31 mouse cellular contexts compared by ENCODE assay signal in the genomic region with DNA sequence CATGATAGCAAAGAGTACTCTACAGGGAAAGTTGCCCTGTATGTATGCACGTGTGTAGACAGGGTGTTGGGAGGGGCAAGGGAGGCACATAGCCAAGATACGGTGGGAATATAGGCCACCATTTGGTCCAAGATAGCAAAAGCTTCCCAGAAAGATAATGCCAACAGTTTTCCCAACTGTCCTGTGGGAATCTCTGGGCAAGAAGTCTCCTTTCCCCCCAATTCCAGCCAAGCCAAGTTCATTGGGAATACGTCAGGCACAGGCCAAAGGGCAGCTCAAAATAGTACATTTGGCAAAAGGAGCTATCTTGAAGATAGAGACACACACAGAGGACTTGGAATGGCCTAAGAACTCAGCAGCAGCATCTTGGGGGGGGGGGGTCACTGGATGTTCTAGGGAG. TPM values are rescaled to one million over a fixed set of nuclear protein-coding genes. Genes with fewer than 3 reads are reported as not detected.
DNase-seq lines count a peak whose midpoint lies in the region; ATAC-seq and TF ChIP-seq lines count a peak whose summit lies in the region.
"Had no signal": no experiment of that assay in that cellular context is flagged by ENCODE, and none has a peak within 500 bp of the region (broad histone marks: within the 10 kb centered on the region; RNA-seq: fewer than 3 reads in every experiment).

No protein-coding gene starts in this region.

- ATAC-seq in heart, embryonic 11.5 days (replicated peaks; ENCODE audit: insufficient number of reproducible peaks, low FRiP score, low TSS enrichment) = no peak
- ATAC-seq: forebrain, embryonic 15.5 days; inflammation-experienced regulatory T-cells, adult 6 months; midbrain, embryonic 13.5 days had no signal

- peak; percentile 96 for DNase-seq in heart, adult 11 months
- peak; percentile 30 for DNase-seq in kidney, adult 2 months
- no peak for DNase-seq in kidney, adult 8-10 months
- DNase-seq in lung, postnatal 25 days (ENCODE audit: low spot score) = peak; percentile 42
- DNase-seq in lung, postnatal 10 days = no peak
- no peak for DNase-seq in layer of hippocampus, postnatal 25 days (ENCODE audit: extremely low spot score in 1 of 2, low spot score in 1 of 2)
- DNase-seq: adrenal gland, postnatal 25 days; B cell, adult 2 months; cerebellum, adult 18-20 months; cerebellum, postnatal 10 days; gastrocnemius, postnatal 10 days; kidney, adult 18-20 months; kidney, postnatal 25 days; liver, embryonic 13.5 days; lung, adult 2 months; right cerebral cortex, postnatal 4 days; thymus, postnatal 4 days had no signal

- H3K9me3 ChIP-seq in heart, embryonic 11.5 days (replicated peaks; ENCODE audit: control insufficient read depth, low read length) = no peaks in the 10 kb centered on the region
- H3K9me3 ChIP-seq: embryonic facial prominence, embryonic 13.5 days; forebrain, embryonic 10.5 days; forebrain, embryonic 15.5 days; hindbrain, embryonic 10.5 days; hindbrain, embryonic 15.5 days; limb, embryonic 13.5 days; liver, embryonic 13.5 days; midbrain, embryonic 13.5 days; neural tube, embryonic 13.5 days had no signal

- WGBS in heart, embryonic 11.5 days (ENCODE audit: insufficient replicate concordance) = 85% methylated on average over 3 of the region's 3 CpGs
- WGBS in kidney, adult 2 months = 67% methylated on average over 3 of the region's 3 CpGs

- H3K4me1 ChIP-seq in heart, embryonic 11.5 days (ENCODE audit: control insufficient read depth, insufficient read depth, low read length) = peaks cover 15% of the 10 kb centered on the region; the same call in 1 of the 2 replicates
- peaks cover 3% of the 10 kb centered on the region; the same call in 1 of the 2 replicates for H3K4me1 ChIP-seq in kidney, adult 2 months (ENCODE audit: control insufficient read depth, insufficient read depth, low read length)
- H3K4me1 ChIP-seq: forebrain, embryonic 15.5 days; hindbrain, embryonic 10.5 days; hindbrain, embryonic 15.5 days; liver, embryonic 13.5 days; midbrain, embryonic 13.5 days had no signal

- no peak for TF ChIP-seq POLR2A in kidney, adult 2 months (IDR thresholded peaks at IDR 0.05; ENCODE audit: low read depth, low read length)

- no peak for TF ChIP-seq CTCF in kidney, adult 2 months (conservative IDR thresholded peaks at IDR 0.05; ENCODE audit: insufficient read depth, insufficient read length, low read depth, low read length)

- H3K27ac ChIP-seq in heart, embryonic 11.5 days (ENCODE audit: low read depth, low read length) = no peak overlapping the region
- no peak overlapping the region for H3K27ac ChIP-seq in kidney, adult 2 months (ENCODE audit: insufficient read depth, low read depth, low read length)
- H3K27ac ChIP-seq: embryonic facial prominence, embryonic 13.5 days; forebrain, embryonic 10.5 days; forebrain, embryonic 15.5 days; hindbrain, embryonic 10.5 days; hindbrain, embryonic 15.5 days; limb, embryonic 13.5 days; liver, embryonic 13.5 days; macrophage; midbrain, embryonic 13.5 days; neural tube, embryonic 13.5 days had no signal

- H3K36me3 ChIP-seq in heart, embryonic 11.5 days (ENCODE audit: control insufficient read depth, insufficient read depth, low read length) = peaks cover 49% of the 10 kb centered on the region
- peaks cover 10% of the 10 kb centered on the region for H3K36me3 ChIP-seq in kidney, adult 2 months (ENCODE audit: control insufficient read depth, insufficient read depth, low read length)

- H3K27me3 ChIP-seq in heart, embryonic 11.5 days (ENCODE audit: control insufficient read depth, insufficient read depth, low read length) = no peaks in the 10 kb centered on the region
- no peaks in the 10 kb centered on the region for H3K27me3 ChIP-seq in kidney, adult 2 months (replicated peaks; ENCODE audit: control insufficient read depth, insufficient read depth, low read length)
- H3K27me3 ChIP-seq: embryonic facial prominence, embryonic 13.5 days; forebrain, embryonic 15.5 days; hindbrain, embryonic 15.5 days; limb, embryonic 13.5 days; liver, embryonic 13.5 days; midbrain, embryonic 13.5 days; neural tube, embryonic 13.5 days had no signal

- H3K9ac ChIP-seq in heart, embryonic 11.5 days (ENCODE audit: low read depth, low read length) = no peak overlapping the region
- H3K9ac ChIP-seq: embryonic facial prominence, embryonic 13.5 days; forebrain, embryonic 15.5 days; hindbrain, embryonic 15.5 days; limb, embryonic 13.5 days; liver, embryonic 13.5 days; midbrain, embryonic 13.5 days; neural tube, embryonic 13.5 days had no signal

- H3K4me3 ChIP-seq in heart, embryonic 11.5 days (ENCODE audit: low read depth, low read length) = no peak overlapping the region
- H3K4me3 ChIP-seq in kidney, adult 2 months (ENCODE audit: insufficient read depth, low read depth, low read length) = no peak overlapping the region
- H3K4me3 ChIP-seq: embryonic facial prominence, embryonic 13.5 days; forebrain, embryonic 10.5 days; forebrain, embryonic 15.5 days; hindbrain, embryonic 10.5 days; hindbrain, embryonic 15.5 days; limb, embryonic 13.5 days; liver, embryonic 13.5 days; midbrain, embryonic 13.5 days; neural tube, embryonic 13.5 days had no signal

- no peak overlapping the region for H3K4me2 ChIP-seq in heart, embryonic 11.5 days
- H3K4me2 ChIP-seq: embryonic facial prominence, embryonic 13.5 days; forebrain, embryonic 15.5 days; hindbrain, embryonic 15.5 days; limb, embryonic 13.5 days; liver, embryonic 13.5 days; midbrain, embryonic 13.5 days; neural tube, embryonic 13.5 days had no signal

RNA-seq across cellular contexts. Expression of gene Ephx3, which starts 16.0 kb away (rescaled TPM):
- not detected in 2 replicates for polyA plus RNA-seq in heart, embryonic 11.5 days (2014; fragmentation: Nextera tagmentation; extraction: Ambion mirVana)
- polyA plus RNA-seq in kidney, adult 2 months (2012; rRNA removed) = 1.3 TPM in 2 replicates
- total RNA-seq in layer of hippocampus, postnatal 25 days (2021) = under 1 TPM; 0.49 to 0.75 TPM
- total RNA-seq: adrenal gland, postnatal 25 days; common myeloid progenitor, adult 5-6 weeks; granulocyte monocyte progenitor cell, adult 5-6 weeks; megakaryocyte-erythroid progenitor cell, adult 5-6 weeks had no signal
- polyA plus RNA-seq: liver, embryonic 13.5 days; macrophage had no signal

RNA-seq across cellular contexts. Expression of gene Notch3, which starts 38.7 kb away (rescaled TPM):
- polyA plus RNA-seq in heart, embryonic 11.5 days (2014; fragmentation: Nextera tagmentation; extraction: Ambion mirVana) = 6.8 and 6.9 TPM in 2 replicates
- 12.0 and 16.9 TPM in 2 replicates for polyA plus RNA-seq in kidney, adult 2 months (2012; rRNA removed)
- total RNA-seq in layer of hippocampus, postnatal 25 days (2021) = 10 to 100 TPM in 1 of 2 experiments, 1 to 10 TPM in 1; 7.0 to 10.3 TPM
- total RNA-seq: granulocyte monocyte progenitor cell, adult 5-6 weeks; megakaryocyte-erythroid progenitor cell, adult 5-6 weeks had no signal
- polyA plus RNA-seq: inflammation-experienced regulatory T-cells, adult 6 months; macrophage had no signal

Comparison
In these comparisons a context has a peak if more than half of its experiments do, and no peak if none do; other contexts are left out.
1. DNase-seq: peak in heart, adult 11 months (single experiment), kidney, adult 2 months (single experiment) and lung, postnatal 25 days (single experiment); none in kidney, adult 8-10 months (0 of 2), lung, postnatal 10 days (single experiment) and layer of hippocampus, postnatal 25 days (0 of 2).